Mouse (Mus musculus) layer of hippocampus, adult 9-11 months (tissue): Measurements from ENCODE around the gene Tpst1.

ENCODE experiments used
- DNase-seq: peaks from one replicate; pipeline ENCODE4 v3.0.0; 2022

Tpst1 gene

GRCm38 (mm10) chr5:130055688-130056087, 17.4 kb upstream of the Tpst1 start:
- no peak for DNase-seq

- no peak for DNase-seq
These were observed 16.8 kb upstream of the Tpst1 start for GRCm38 (mm10) chr5:130056303-130056702.

- no peak for DNase-seq
These were observed 13.5 kb upstream of the Tpst1 start for GRCm38 (mm10) chr5:130059413-130060328.

- no peak for DNase-seq
These were observed 12.8 kb upstream of the Tpst1 start for GRCm38 (mm10) chr5:130060329-130060665.

- DNase-seq = no peak
These were observed 11.0 kb upstream of the Tpst1 start for GRCm38 (mm10) chr5:130062096-130062495.

GRCm38 (mm10) chr5:130063760-130064159, 9.4 kb upstream of the Tpst1 start:
- no peak for DNase-seq

DNA sequence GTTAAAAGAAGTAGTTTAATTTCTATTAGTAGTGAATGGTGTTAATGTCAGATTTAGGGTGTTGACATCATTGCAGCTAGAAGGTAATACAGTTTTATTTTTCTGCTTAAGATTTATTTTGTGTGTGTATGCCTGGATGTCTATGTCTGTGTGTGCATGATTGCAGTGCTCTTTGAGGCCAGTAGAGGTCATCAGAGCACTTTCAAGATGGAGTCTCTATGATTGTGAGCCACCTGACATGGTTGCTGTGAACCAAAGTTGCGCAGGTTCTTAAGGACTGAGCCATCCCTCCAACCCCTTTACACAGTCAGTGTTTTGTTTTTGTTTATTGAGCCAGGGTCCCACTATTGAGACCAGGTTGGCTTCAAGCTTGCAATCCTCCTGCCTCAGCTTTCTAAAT, 7.5 kb upstream of the Tpst1 start:
- DNase-seq = no peak

DNA sequence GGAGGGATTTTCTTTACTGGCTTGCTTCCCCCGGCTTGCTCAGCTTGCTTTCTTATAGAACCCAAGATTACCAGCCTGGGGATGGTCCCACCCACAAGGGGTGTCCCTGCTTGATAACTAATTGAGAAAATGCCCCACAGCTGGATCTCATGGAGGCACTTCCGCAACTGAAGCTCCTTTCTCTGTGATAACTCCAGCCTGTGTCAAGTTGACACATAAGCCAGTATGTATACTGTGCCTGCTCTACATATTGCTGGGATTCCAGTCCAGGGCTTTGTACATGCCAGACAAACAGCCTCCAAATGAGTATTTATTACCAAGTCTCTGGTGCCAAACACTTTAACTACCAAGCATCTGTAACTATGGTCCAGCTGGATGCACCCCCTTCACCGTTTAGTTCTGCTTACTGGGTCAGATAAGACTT, 5.3 kb upstream of the Tpst1 start:
- no peak for DNase-seq

DNA sequence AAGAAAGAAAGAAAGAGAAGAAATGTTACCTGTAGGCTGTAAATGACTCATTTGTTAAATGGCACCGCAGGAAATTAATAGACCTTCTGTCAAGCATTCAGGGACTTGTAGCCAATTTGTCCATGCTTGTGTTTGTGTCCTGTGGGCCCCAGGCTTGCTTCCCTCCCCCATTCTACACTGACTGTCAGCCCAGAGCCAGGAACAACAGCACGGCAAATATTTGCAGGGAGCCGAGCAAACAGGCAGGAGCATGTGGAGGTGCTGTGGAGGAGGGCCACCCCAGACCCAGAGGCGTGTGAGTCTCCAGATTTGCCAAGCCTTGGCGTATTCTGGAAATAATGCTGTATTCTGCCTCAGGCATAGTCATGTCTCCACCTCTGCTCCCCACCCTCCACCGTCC, 1.4 kb downstream of the Tpst1 start:
- DNase-seq = no peak

GRCm38 (mm10) chr5:130076396-130076795, 3.3 kb downstream of the Tpst1 start:
- no peak for DNase-seq

DNA sequence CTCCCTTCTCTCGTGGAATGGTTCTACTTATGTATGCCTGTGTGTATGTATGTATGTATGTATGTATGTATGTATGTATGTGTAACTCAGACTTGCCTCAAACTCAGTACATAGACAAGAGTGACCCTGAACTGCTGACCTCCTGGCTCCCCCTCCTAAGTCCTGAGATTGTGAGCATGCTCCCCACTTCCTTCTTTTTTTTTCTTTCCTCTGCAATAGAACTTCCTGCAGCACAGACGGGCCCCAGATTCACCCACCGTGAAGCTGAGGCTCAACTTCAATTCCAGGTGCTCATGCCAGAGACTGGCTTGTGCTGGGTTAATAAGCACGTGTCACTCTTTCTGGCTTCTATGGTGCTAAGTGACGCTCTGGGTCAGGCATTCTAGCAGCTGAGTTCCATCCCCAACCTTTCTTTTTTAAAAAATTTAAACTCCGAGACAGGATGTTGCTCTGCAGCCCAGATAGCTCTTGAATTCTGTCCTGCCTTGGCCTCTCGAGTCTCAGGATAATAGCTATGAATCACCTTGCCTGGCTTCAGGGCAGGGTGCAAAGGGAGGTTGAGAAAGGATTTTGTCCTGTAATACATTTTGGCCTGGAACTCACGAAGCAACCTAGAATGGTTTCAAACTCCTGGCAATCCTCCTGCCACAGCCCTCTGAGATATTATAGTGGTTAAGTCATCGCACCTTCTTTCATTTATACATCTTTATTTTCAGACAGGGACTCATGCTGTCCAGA, 5.1 kb downstream of the Tpst1 start:
- DNase-seq = no peak

DNA sequence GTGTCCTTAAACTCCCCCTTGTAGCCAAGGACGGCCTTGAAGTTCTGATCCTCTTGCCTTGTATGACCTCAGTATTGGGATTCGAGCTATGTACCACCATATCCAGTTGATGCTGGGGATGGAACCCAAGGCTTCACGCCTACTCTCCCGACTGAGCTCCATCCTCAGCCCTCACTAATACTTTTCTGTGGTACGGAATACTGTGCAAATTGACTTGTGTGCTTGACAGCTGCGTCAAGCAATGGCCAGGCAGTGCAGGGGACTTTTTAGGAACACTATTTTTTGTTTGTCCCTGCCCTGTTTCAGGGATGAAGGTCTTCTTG, 5.7 kb downstream of the Tpst1 start:
- no peak for DNase-seq

DNA sequence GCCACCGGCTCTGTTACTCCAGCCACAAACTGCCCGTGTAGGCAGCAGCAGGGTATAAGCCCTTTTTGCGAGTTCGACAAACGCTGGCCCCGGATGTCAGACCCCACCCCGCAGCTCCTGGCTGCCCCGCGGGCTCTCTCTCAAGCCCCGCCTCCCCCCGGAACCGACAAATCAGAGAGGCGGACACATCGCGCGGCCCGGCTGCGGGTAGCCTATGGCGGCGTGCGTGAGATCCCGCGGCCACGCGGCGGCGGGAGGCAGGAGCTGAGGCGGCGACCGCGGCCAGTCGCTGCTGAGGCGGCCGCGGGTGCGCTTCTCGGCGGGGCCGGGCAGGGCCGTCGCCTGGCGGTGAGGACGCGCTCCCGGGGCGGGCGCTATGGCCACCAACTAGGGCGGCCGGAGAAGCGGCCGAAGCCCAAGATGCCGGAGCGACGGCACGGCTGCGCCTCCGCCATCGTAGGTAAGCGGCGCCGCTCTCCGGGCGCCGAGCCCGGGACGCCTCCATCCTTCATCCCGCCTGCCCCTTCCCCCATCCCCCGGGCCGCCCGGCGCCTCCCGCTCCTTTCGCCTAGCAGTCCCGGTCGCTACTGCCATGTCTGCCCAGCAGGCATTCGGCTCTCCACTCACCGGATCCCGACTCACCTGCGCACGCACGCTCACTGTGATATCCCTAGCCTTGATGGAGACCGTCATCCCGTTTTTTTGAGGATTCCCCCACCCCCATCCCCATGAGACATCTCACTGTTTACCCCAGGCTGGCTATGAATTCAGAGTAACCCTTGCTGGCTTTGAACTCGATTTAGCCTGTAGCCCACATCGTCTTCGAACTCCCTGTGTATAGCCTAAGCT, 6.3 kb downstream of the Tpst1 start:
- peak; percentile 93 for DNase-seq

- DNase-seq = no peak
These were observed 7.0 kb downstream of the Tpst1 start for GRCm38 (mm10) chr5:130080051-130080681.

DNA sequence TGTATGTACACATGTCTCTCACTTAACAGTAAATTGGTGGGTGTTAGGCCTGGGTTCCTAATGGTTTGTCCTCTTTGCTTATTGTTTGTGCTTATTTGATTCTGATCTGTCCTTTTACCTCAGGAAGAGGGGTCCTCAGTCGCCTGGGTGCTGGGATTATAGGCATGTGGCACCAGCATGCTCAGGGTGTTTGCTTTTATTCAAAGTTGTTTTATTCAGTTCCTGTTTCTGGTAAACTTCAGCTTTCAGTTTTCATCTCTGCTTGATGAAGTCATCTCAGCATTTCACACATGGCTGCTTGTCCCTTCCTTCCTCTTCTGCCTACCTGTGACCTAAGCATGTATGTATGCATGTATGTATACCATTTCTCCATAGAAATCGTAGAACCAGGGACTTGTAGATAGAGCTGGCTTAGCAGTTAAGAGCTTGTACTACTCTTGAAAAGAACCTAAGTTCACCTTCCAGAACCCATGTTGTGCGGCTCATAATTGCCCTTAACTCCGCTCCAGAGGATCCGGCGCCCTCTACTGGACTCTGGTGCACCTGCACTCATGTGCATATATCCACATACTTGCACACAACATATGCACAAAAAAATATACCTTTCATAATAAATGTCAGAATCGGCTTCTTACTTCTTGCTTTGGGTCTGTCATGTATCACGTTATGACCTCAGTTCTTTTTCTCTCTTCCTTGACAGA, 8.2 kb downstream of the Tpst1 start:
- DNase-seq = no peak

DNA sequence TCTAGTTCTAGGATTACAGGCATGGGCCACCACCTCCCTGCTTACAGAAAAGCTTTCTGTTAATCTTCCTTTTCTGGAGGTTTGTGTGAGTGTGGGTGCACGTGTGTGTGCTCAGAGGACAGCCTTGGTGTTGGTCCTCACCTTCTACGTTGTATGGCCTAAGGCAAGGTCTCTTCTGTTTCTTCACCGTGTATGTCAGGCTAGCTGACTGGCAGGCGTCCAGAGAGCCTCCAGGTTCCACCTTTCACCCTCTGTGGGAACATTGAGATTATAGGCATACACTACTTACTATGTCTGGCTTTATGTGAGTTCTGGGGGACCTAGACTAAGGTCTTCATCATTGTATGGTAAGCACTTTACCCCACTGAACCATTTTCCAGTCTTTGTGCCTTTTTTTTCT, 9.3 kb downstream of the Tpst1 start:
- no peak for DNase-seq

DNA sequence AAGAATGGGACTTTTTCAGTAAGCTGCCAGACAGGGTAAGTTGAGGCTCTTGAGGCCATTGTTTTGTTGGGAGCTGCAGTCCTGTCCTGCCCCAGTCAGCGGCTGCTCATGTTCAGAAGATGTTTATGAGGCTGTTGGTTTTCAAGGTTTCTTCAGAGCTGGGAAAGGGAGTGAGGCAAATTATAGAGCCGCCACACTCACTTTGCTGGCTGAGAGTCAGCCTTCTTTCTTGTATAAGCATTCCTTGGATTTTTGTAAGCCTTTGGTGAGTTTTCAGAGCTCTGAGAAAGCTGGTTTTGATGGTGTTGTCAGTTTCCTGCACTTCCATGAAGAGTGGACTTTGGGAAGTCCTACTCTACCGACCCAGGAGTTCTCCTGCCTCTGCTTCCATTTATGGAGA, 11.1 kb downstream of the Tpst1 start:
- DNase-seq = no peak

- no peak for DNase-seq
These were observed 14.9 kb downstream of the Tpst1 start for GRCm38 (mm10) chr5:130088008-130088407.

DNA sequence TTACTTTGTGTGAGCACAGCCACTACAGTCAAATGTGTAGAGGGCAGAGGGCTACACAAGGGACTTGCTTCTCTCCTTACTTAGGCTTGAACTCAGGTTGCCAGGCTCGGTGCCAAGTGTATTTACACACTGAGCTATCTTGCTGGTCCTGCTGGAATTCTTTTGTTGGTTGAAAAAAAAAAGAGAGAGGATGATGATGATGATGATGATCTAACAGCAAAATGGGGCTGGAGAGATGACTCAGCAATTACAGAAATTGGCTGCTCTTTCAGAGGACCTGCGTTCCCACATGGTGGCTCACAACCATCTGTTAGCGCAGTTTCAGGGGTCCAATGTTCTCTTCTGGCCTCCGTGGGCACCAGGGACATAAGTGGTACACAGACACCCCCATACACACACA, 15.5 kb downstream of the Tpst1 start:
- DNase-seq = no peak

- DNase-seq = no peak
These were observed 16.1 kb downstream of the Tpst1 start for GRCm38 (mm10) chr5:130089177-130089576.

DNA sequence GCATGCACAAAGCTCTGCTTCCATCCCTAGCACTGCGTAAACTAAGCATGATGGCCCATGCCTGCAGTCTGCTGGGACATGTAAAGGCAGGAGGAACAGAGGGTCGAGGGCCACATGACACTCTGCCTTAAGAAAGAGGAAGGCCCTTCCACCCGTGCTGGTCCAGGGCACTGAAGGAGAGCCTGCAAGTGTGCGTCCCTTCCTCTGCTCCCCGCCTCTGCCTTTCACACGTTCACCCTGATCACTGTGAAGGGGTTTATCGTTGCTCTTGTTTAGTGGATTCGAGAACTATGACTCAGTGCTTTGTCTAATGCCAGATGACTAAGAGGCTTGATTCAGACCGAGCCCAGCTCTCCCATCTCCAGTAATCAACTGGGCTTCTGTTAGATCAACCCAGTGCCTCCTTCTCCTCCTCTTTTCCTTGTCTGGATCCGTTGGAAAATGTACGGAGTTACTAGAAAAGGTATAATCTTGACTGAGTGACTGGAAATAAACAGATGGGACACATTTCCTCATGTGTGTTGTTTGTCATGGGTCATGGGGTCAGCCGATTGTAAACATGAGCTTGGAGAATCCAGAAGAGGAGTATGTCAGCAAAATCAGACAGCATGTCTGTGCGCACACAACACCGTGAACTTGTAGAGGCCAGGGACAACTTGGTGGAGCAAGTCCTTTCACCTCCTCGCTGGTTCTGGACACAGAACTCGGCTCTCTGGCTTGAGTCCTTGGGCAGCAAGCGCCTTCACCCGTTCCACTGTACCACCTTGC, 16.7 kb downstream of the Tpst1 start:
- DNase-seq = peak; percentile 65

DNA sequence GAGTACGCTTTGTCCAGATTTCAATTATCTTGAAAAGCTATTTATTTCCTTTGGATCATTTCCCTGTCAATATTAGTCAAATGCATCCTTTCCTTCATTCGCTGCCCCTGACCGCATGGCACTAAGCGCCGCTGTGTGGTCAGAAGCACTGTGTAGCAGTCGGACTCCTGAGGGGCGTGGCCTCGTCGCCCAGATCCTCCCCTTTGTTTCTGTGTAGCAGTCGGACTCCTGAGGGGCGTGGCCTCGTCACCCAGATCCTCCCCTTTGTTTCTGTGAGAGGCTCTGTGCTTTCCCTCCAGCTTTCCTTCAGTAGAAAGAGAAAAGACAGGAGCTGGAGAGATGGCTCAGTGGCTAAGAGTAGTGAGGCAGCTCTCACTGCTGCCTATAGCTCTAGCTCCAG, 23.6 kb downstream of the Tpst1 start:
- no peak for DNase-seq
